Mouse (Mus musculus): ENCODE measurements around the gene Serf2.

DNA sequence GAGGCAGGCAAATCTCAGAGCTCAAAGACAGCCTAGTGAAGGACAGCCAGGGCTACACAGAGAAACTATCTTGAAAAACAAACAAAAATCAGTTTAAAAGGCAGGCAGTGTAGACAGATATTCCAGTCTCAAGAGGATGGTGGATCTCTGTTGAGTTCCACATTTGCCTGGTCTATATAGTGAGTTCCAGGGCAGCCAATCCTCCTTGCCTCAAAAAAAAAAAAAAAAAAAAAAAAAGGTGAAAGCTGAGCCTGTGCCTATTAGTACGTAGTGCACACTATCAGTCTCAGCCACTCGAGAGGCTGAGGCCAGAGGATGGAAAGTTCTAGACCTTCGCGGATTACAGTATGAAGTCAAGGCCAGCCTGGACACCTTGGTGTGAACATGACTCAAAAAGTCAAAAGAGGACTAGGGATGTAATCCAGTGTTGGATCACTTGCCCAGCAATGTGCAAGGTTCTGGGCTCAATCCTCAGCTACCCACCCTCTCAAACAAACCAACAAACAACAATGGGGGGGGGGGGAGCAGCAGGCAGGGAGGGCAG is 36.1 kb upstream of the Serf2 start:
- TF ChIP-seq POLR2A (IDR thresholded peaks at IDR 0.05; ENCODE audit: insufficient read length, low read depth), result no peak
- no peak for TF ChIP-seq SRF (IDR thresholded peaks at IDR 0.05; ENCODE audit: control insufficient read depth, insufficient read length, low read depth)
- no peak for TF ChIP-seq TCF12 (IDR thresholded peaks at IDR 0.05; ENCODE audit: insufficient read depth, poor library complexity, severe bottlenecking)
- TF ChIP-seq POLR2AphosphoS2 (IDR thresholded peaks at IDR 0.05; ENCODE audit: insufficient read length, low read depth), result no peak
- no peak for TF ChIP-seq MYOG (IDR thresholded peaks at IDR 0.05; ENCODE audit: control insufficient read depth in 1 of 3, insufficient read depth in 1 of 3, insufficient read length in 2 of 3, low read depth in 2 of 3)
- no peak for TF ChIP-seq CEBPB (IDR thresholded peaks at IDR 0.05; ENCODE audit: insufficient read depth, poor library complexity, severe bottlenecking)
- TF ChIP-seq MAX (IDR thresholded peaks at IDR 0.05; ENCODE audit: low read depth), result no peak
- no peak for TF ChIP-seq TCF3 (IDR thresholded peaks at IDR 0.05; ENCODE audit: insufficient read length, low read depth)
- no peak for TF ChIP-seq USF1 (IDR thresholded peaks at IDR 0.05; ENCODE audit: low read depth)
- TF ChIP-seq REST (IDR thresholded peaks at IDR 0.05; ENCODE audit: insufficient read depth, insufficient read length), result no peak
- no peak for TF ChIP-seq E2F4 (IDR thresholded peaks at IDR 0.05; ENCODE audit: insufficient read depth)

Measured in myocyte (in vitro differentiated cells).